Mouse (Mus musculus): ENCODE results near the gene Pttg1. TPM values are rescaled to one million over a fixed set of nuclear protein-coding genes. Genes with fewer than 3 reads are reported as not detected.

Gene Pttg1
- total RNA-seq, 2 experiments from 2014 or later = 25.7 to 25.9 TPM

DNA sequence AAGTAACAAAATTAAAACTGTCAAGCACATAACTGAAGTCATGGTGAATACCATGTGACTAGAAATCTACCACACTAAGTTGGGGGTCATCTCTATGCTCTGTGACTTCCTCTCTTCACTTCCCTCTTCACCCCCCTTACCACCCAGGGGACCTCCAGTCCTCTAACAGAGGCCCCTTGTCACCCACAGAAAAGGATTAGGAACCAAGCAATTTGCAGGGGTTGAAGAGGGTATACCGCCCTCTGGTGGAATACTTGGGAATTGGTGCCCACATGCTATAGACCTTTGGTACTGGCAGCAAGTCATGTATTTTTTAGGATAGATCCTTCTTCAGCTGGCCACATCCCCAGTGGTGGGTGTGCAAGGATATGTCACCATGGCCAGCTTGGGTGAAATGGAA, 14.6 kb downstream of the Pttg1 start:
- peak; percentile 29 to 59 for DNase-seq (ENCODE audit: low spot score in 2 of 2)

DNA sequence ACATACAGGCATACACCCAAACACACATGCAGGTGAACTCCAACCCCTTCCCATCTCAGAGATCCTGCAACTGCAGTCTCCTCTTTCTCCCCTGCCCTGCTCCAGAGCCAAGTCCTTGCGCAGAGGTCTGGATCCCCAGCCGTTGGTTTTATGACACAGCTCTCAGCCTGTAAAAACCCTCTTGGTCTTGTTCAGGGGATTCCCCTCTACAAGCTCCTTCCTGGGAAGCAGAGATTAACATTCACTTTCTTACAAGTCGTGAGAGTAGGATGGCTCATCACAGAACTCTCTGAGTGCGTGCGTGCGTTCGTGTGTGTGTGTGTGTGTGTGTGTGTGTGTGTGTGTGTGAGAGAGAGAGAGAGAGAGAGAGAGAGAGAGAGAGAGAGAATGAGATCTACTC, 15.8 kb downstream of the Pttg1 start:
- DNase-seq (ENCODE audit: low spot score in 2 of 2) = no peak

- DNase-seq (ENCODE audit: low spot score in 2 of 2) = no peak
Observed at GRCm38 (mm10) chr11:43408888-43409287, 17.2 kb downstream of the Pttg1 start.

- DNase-seq (ENCODE audit: low spot score in 2 of 2) = no peak
Observed at GRCm38 (mm10) chr11:43404150-43404807, 21.8 kb downstream of the Pttg1 start.

GRCm38 (mm10) chr11:43400131-43400530, 25.9 kb downstream of the Pttg1 start:
- no peak for DNase-seq (ENCODE audit: low spot score in 2 of 2)

DNA sequence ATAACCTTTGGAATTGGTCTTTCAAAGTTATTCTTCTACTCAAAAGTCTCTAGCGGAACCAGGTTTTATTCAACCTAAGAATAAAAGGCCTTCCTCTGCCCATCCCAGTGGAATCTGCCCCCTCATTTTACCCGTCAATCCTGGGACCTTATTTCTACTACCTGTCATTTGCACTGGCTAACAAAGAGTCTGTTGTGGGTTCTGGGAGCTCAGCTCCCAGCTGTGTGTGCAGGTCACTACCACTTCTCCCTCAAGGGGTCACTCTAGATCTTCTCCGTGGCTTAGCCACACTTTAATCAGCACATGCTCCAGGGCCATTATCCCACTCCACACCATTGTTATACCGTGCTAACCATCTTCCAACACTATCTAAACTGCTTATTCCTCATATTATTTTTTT, 26.8 kb downstream of the Pttg1 start:
- no peak for DNase-seq (ENCODE audit: low spot score in 2 of 2)

- no peak for DNase-seq (ENCODE audit: low spot score in 2 of 2)
Observed at GRCm38 (mm10) chr11:43396672-43397071, 29.4 kb downstream of the Pttg1 start.

- DNase-seq (ENCODE audit: low spot score in 2 of 2) = no peak
Observed at GRCm38 (mm10) chr11:43396246-43396645, 29.8 kb downstream of the Pttg1 start.

DNA sequence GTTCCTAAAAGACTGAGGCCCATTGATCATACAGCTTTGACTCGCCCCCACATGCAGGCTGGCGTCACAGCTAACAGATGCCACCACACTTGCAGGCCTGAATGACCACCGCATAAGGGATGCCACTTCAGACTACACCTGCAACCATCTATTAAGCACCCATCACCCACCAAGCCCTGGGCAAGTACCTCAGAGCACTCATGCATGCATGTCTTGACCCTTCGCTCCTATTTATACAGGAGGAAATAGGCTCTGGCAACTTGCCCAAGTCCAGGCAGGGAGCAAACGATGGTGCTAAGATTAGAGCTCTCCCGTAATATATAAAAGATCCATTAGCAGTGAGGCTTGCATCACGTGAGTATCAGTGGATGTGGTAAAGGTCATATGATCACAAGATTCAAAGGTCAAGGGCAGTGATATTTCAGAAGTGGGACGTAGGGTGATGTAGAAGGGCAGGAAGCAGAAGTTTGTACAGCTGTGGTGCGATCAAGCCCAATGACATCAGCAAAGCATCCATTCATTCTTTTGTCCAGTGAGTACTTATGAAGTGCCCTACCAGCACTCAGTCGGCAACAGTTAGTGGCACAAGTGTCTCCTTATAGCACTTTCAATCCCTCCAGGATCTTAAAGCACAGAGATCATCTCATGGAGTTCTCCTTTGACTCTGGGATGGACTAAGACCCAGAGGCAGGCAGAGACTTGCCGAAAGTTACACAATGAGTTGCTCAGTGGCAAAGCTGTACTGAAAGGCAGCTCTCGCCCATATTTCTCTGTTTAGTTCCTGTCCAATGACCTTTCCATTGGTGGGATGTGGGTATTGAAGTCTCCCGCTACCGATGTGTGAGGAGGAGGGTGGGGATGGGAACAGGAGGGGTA, 30.7 kb downstream of the Pttg1 start:
- no peak for DNase-seq (ENCODE audit: low spot score in 2 of 2)

GRCm38 (mm10) chr11:43393325-43393724, 32.7 kb downstream of the Pttg1 start:
- DNase-seq (ENCODE audit: low spot score in 2 of 2) = no peak

GRCm38 (mm10) chr11:43392757-43393156, 33.3 kb downstream of the Pttg1 start:
- no peak for DNase-seq (ENCODE audit: low spot score in 2 of 2)

- no peak for DNase-seq (ENCODE audit: low spot score in 2 of 2)
Observed at GRCm38 (mm10) chr11:43389118-43389517, 36.9 kb downstream of the Pttg1 start.

GRCm38 (mm10) chr11:43388122-43389097, 37.6 kb downstream of the Pttg1 start:
- no peak for DNase-seq (ENCODE audit: low spot score in 2 of 2)

GRCm38 (mm10) chr11:43387004-43387880, 38.8 kb downstream of the Pttg1 start:
- DNase-seq (ENCODE audit: low spot score in 2 of 2) = no peak

DNA sequence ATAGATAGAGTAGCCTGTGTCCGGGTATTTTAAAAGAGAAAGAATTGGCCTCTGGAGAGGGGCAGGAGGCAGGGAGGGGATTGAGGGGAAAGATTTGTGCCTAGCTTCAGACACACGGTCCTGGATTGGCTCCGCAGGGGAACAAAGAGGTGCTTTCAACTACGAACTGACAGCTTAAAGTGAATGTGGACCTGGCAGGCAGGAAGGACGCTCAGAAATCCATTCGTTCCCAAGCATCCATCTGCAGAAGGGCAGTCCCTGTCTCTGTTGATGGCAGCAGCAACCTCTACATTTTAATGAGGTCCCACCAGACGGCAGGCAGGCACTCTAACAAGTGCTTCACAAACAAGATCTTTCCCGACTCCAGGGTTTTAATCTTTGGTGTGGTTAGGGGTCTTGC, 40.3 kb downstream of the Pttg1 start:
- DNase-seq (ENCODE audit: low spot score in 2 of 2) = no peak

DNA sequence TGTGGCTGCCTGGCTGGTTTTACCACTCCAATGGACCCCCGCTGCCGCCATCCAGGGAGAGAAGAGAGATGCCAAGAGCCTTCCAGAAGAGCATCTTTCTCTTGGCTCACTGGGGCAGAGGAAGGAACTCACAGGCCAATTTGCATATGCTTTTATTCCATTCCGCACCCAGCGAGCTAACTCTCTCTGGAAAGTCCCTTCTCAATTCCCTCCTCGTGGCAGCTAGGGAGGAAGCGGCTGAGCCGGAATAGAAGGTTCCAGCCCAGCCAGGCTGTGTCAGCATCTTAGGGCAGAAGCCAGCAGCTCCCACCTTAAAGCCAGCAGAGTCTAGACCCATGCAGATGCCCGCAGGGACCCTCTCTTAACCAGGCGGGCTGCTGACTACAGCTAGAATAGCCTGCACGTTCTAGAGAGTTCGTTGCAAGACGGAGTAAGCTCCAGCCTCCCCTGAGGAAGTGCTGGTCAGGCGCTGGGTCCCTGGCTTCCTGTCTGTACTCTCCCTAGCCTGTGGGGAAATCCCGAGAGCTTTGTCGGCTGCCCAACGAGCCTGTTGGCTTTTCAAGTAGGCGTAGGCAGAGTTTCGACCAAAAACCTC, 40.9 kb downstream of the Pttg1 start:
- peak in 1 of 2 experiments; percentile 40 for DNase-seq (ENCODE audit: low spot score in 2 of 2)

DNA sequence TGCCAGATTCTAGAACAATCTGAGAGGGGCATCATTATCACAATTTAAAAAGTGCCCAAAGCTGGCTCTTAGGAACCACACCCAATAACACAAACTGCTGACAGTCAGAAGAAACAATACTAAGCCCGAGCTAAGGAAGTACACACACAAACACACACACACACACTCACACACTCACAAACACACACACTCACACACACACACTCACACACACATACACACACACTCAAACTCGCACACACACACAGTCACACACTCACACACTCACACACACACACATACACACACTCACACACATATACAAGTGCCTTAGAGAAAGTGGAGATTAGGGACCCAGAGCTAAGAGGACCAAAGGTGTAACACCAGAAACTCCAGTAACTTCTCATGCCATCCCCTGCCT, 42.5 kb downstream of the Pttg1 start:
- no peak for DNase-seq (ENCODE audit: low spot score in 2 of 2)

GRCm38 (mm10) chr11:43380901-43381300, 45.1 kb downstream of the Pttg1 start:
- DNase-seq (ENCODE audit: low spot score in 2 of 2) = no peak

- no peak for DNase-seq (ENCODE audit: low spot score in 2 of 2)
Observed at GRCm38 (mm10) chr11:43379911-43380485, 46.1 kb downstream of the Pttg1 start.

GRCm38 (mm10) chr11:43379488-43379887, 46.6 kb downstream of the Pttg1 start:
- no peak for DNase-seq (ENCODE audit: low spot score in 2 of 2)
